Mouse (Mus musculus): ENCODE data around the gene Cgnl1.

The Cgnl1 gene

GRCm38 (mm10) chr9:71672495-71672894 lies 98.9 kb downstream of the Cgnl1 start:
- DNase-seq (ENCODE audit: low spot score in 2 of 2) = no peak

GRCm38 (mm10) chr9:71670677-71671076 lies 100.7 kb downstream of the Cgnl1 start:
- DNase-seq (ENCODE audit: low spot score in 2 of 2) = no peak

- no peak for DNase-seq (ENCODE audit: low spot score in 2 of 2)
Observed at GRCm38 (mm10) chr9:71667616-71668015, 103.8 kb downstream of the Cgnl1 start.

DNA sequence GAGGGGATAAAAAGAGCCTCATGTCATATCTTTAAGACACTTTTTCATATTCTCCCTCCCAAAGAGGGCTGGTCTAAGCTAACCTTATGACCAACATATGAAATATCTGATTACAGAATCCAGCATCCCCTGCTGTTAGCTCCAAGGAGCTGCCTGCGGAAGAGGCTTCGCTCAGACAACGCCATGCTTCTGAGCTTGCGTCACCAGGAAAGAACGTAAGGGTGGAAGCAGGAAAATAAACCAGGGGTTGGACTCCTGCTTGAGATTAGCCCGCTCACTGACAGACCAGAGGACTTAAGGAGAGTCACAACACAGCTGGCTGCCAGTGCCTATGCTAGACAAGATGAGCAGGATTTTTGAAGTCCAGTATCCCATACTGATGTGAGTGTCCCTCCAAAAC lies 105.0 kb downstream of the Cgnl1 start:
- DNase-seq (ENCODE audit: low spot score in 2 of 2) = no peak

GRCm38 (mm10) chr9:71665493-71665892 lies 105.9 kb downstream of the Cgnl1 start:
- DNase-seq (ENCODE audit: low spot score in 2 of 2) = no peak

DNA sequence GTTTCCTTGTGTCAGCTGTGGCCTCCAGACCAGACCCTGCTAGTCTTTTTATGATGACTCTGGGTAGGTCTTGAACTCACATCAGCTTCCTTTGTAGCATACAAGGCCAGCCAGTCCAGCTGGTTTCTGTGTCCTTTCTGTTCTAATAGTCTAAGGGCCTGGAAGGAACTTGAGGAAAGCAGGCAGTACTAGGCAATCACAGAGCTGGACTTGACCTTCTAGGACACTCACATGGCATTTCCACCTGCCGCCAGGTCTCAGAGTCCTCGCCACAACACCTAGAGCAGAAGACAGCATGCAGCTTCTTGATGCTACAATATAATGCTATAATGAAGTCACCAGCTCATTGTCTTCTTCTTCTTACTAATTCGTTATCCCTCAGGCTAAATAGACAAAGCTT lies 106.5 kb downstream of the Cgnl1 start:
- DNase-seq (ENCODE audit: low spot score in 2 of 2) = no peak

- peak in 1 of 2 experiments; percentile 3 for DNase-seq (ENCODE audit: low spot score in 2 of 2)
Observed at GRCm38 (mm10) chr9:71663421-71664217, 107.8 kb downstream of the Cgnl1 start.

DNA sequence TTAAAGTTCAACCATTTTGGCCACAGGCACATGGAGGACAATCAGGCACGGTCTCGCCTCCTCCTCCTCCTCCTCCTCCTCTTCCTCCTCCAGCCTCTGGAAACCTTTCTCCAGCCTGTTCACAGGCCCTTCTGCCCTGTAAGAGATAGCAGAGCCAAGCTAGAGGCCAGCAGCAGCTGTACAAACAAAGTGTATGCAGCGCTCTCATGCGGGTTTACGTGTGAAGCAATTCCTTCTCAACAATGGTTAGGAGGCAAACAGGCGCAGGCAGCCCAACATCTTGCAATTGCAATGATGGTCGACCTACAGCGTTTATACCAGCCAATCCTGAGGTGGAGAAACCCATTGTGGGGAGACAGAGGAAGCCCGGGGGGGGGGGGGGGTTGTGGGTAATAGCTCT lies 110.9 kb downstream of the Cgnl1 start:
- DNase-seq (ENCODE audit: low spot score in 2 of 2) = no peak

DNA sequence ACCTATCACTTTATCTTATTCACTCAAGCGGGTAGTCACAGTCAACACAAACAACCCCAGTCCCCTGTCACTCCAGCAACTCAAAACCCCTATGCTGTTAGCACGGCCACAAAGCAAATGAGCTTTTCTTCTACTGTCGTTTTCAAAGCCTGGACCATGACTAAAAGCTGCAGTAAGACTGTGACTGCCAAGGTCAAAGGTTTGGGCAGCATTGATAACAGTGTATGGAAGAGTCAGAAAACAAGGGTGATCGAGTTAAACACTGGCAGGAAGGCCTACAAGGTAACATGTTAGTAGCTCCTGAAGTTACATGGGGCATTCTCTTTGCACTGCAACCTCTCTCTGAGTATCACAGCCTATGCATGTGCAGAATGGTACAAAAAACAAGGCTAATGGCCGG lies 111.7 kb downstream of the Cgnl1 start:
- no peak for DNase-seq (ENCODE audit: low spot score in 2 of 2)

DNA sequence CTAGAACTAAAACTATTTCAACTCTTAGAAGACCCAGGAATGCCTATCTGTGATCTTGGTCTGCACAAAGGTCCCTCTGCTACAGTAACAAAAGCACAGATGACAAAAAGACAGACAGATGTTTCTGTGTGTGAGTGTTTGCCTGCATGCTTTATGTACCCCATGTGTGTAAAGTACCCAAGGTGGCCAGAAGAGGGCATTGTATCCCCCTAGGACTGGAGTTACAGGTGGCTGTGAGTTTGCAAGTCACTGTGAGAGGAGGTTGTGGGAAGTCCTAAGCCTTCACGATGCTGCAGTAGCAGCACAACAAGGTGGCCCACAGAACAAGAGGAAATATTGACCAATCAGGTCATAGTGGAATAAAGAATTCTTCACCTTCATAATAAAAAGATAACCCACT lies 114.2 kb downstream of the Cgnl1 start:
- DNase-seq (ENCODE audit: low spot score in 2 of 2) = no peak

GRCm38 (mm10) chr9:71654861-71655260 lies 116.5 kb downstream of the Cgnl1 start:
- no peak for DNase-seq (ENCODE audit: low spot score in 2 of 2)

DNA sequence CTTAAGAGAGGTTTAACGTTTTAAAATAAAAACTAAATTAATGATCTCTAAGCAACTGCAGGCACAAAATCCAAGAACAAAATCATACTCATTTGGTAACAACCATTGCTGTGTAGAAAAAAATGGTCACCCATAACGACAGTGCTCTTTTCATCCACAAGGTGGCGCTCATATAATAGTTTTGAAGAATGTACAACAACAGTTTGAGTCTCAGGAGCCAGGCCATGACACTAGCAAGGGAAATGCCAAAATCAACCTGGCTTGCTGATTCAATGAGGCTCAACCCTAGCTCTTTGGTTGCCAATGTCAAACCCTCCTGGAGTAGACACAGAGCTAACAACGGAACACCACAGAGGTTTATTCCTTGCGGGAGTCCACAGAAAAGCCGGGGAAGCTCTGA lies 125.3 kb downstream of the Cgnl1 start:
- peak in 1 of 2 experiments; percentile 76 for DNase-seq (ENCODE audit: low spot score in 2 of 2)

DNA sequence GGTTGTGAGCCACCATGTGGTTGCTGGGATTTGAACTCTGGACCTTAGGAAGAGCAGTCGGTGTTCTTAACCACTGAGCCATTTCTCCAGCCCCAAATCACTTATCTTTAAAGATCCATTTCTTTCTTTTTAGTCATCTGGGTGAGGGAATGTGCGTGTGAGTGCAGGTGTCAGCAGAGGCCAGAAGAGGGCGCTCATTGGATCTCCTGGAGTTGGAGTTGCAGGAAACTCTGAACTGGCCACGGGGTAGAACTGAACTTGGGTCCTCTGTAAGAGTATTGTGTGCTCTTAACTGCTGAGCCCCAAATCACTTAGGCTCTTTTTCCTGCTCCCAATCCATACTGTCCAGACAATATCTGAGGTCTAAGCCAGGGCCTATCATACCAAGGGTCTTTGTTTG lies 127.8 kb downstream of the Cgnl1 start:
- DNase-seq (ENCODE audit: low spot score in 2 of 2) = no peak

GRCm38 (mm10) chr9:71642270-71642669 lies 129.1 kb downstream of the Cgnl1 start:
- DNase-seq (ENCODE audit: low spot score in 2 of 2) = no peak

- DNase-seq (ENCODE audit: low spot score in 2 of 2) = no peak
Observed at GRCm38 (mm10) chr9:71640361-71640927, 131.0 kb downstream of the Cgnl1 start.

DNA sequence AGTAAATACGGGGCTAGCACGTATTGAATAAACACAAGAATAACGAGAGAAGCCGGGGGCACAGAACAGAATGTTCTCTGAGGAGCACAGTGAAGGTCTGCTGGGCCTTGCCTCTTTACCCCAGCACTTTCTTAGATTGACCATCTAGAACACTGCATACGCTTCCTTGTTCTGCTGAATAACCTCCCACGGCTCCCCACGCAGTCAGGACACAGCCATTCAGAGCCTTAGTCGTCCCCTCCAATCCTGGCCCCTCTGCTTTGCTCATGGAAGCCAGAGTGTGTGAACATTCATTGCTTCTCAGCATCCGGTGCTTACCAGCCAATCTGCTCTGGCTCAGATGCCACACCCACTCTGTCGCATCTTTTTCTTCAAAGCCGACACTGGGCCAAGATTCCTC lies 133.2 kb downstream of the Cgnl1 start:
- no peak for DNase-seq (ENCODE audit: low spot score in 2 of 2)

DNA sequence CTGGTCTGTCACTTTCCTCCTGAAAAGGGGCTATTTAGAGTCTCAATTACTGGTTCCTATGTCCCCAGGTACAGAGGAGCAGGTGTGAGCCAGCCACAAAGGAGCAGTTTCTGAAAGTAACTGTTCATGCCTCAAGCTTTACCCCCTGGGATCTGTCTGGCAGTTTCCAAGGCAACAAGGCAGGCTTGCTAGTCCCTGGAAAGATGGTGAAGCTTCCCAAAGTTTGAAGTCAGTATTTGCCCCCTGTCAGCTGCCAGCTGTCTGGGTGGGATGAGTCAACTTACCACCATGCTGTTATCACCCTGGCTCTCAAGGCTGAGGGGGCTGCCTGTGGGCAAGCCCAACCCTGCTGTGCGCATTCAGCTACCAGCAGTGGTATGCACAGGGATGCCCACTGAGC lies 134.5 kb downstream of the Cgnl1 start:
- DNase-seq (ENCODE audit: low spot score in 2 of 2) = no peak

DNA sequence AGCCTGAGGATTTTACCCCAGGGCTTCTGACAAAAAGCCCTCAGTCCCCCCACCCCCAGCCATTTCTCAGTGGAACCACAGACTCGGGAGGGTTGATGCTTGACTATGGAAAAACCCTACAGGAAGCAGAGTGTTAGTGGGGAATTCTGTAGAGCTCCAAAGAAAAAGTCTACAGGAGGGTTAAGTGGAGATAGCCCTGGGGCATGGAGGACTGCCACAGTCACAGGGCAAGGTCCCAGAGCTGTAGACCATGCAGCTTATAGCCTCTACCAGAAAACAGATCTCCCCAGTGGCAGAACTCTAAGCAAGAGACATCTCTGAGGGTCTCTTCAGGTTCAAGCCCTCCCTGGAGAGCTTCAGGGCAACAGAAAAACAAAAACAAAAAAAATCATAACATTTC lies 135.8 kb downstream of the Cgnl1 start:
- DNase-seq (ENCODE audit: low spot score in 2 of 2) = no peak

DNA sequence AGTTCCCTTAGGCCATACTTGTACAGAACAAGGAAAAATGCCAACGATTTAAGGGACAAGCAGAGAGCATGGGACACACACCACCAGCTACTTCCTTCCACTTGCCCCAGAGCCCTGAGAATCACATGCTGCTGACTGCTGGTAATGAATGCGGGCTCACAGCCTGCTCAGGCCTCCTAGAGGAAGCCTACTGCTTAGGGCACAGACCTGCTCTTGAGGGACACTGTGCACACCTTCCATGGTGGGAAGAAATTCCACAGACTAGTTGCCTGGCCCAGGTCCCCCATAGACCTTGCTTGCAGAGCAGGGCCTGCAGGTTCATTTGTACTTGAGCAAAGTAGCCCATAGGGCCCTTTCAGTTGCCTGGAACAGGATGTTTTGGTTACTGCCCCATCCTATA lies 136.5 kb downstream of the Cgnl1 start:
- no peak for DNase-seq (ENCODE audit: low spot score in 2 of 2)

DNA sequence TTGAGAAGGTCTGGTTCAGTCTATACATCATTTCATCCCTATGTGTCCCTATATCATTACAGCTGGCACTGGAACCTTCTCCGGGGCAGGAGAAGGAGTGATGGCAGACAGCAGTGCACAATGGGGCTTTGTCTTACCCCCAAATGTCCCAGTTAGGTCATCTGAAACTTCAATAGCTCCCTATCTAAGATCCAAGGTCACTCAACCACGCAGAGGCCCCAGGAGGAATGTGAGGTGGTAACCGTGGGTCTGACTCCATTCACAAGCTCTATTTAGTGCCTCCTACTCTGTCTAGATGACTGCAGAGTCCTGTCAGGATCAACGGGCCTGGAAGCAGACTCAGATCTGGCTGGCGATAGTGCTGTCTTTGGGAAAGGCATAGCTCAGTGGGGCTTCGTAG lies 142.5 kb downstream of the Cgnl1 start:
- no peak for DNase-seq (ENCODE audit: low spot score in 2 of 2)

- peak in 1 of 2 experiments; percentile 12 for DNase-seq (ENCODE audit: low spot score in 2 of 2)
Observed at GRCm38 (mm10) chr9:71628286-71628685, 143.1 kb downstream of the Cgnl1 start.

DNA sequence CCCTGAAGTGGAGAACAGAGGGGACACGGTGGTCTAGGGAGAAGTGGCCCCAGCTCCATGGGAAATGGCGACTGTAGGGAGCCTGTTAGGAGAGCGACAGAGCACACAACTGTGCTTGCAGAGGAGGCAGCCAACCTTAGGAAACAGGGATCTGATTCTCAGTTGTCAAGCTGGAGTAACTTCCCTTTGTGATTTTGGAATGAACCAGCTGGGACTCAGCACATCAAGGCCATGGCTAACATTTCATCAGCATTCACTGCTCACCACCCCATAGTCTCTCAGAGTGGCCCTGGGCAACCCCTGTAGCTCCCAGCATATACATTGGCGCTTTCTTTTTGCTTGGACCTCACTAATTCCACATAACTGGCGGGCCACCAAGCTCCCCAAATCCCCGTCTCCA lies 145.4 kb downstream of the Cgnl1 start:
- no peak for DNase-seq (ENCODE audit: low spot score in 2 of 2)

- DNase-seq (ENCODE audit: low spot score in 2 of 2) = peak in 1 of 2 experiments; percentile 34
Observed at GRCm38 (mm10) chr9:71624793-71625495, 146.5 kb downstream of the Cgnl1 start.

All from left cerebral cortex, adult 9 months (tissue).